Mouse (Mus musculus) right cerebral cortex, postnatal 25 days (tissue): ENCODE results near the gene Rab11fip4.

Experiments used
- DNase-seq: peaks from one replicate; pipeline ENCODE4 v3.0.0; 2022

Gene Rab11fip4

DNA sequence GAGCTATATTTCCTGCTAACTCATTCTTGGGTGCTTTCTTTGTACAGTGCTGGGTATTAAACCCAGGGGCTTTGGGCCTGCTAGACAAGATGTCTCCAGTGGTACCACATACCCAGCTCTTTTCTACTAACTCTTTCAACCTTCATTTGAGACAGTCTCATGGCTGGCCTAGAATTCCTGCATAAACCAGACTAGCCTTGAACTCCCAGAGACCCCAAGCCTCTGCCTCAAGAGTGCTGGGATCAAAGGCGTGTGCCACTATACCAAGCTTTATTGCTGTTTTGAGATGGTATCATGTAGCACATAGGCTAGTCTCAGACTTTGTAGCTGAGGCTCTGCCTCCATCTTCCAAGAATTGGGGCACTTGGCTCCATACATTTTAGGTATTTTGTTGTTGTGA is 65.5 kb downstream of the Rab11fip4 start:
- no peak for DNase-seq

DNA sequence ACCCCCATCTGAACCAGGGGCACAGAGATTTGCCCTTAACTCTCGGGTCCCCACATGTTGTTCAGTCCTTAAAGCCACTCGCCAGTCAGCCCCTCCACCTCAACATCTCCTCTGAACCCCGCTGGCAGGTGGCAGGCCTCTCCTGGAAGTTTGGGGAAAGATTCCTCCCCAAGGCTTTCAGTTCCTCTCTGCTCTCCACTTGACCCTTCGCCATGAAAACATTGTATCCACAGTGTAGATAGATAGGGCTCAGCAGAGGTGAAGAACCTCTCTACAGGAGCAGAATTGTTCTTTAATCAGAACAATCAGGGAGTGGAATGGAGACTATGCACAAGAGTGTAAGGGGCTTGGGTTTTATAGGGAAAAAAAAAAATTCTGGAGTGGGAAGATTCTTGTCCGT is 66.0 kb downstream of the Rab11fip4 start:
- DNase-seq, result no peak

DNA sequence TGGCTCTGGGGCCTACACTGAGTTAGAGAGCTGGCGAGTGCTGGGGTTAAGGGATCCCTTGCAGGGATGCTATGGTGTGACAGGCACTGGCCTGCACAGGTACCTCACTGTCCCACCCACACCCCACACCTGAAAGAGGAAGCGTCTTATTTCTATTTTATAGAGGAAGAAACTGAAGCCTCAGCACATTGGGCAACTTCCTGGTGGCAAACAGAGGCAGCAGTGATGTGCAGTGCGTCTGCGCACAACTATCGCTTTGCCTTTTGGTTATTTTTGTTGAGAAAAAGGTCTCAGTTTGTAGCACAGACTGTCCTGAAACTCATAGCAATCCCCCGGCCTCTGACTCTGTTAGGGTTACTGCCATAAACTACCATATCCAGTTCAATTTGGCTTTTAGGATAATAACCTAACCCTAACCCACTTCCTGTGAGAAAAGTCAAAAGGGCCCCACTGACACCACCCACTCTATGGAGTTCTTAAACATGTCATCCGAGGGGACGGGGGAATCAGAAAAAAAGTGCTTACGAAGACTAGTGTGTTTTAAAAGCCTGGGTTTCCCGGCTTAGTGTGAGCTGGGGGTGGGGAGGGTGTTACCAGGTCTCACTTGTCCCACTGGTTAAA is 67.3 kb downstream of the Rab11fip4 start:
- DNase-seq, result no peak

DNA sequence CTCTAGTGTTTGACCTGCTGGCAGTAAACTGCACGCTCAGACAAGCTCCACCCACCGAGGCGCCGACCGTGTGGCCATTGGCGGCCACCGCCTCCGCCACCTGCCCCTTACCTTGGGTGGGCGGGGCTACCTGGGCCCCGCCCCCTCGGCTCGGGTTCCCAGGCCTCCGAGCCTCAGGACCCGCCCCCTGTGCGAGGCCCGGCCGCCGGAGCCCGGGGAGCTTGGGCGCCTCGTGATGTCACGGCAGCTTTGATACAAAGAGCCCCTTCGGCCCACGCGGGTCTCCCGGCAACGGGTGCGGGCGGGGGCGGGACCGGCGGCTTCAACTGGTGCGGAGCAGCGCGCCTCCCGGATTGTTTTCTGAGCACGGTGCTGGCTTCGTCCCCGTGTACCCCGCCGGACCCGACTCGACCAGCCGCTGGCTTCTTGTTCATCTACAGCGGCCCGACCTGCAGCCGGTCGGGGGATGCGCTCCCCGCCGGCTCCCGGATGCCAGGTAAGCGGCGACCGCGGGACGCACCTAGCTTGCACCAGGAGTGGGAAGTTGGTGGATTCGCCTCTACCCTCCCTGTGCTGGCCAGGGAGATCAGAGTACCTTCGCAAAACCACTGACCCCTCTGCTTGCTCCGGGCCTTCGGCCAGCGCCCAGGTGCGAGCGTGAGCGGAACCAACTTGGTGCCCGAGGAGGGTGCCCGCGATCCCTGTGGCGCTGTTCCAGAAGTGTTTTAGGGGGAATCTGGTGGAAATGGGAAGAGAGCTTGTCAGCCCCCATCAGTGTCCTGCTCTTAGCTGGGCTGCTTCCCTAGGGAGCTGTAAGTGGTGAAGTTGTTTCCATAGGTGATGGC is 69.6 kb downstream of the Rab11fip4 start:
- peak; percentile 75 for DNase-seq

DNA sequence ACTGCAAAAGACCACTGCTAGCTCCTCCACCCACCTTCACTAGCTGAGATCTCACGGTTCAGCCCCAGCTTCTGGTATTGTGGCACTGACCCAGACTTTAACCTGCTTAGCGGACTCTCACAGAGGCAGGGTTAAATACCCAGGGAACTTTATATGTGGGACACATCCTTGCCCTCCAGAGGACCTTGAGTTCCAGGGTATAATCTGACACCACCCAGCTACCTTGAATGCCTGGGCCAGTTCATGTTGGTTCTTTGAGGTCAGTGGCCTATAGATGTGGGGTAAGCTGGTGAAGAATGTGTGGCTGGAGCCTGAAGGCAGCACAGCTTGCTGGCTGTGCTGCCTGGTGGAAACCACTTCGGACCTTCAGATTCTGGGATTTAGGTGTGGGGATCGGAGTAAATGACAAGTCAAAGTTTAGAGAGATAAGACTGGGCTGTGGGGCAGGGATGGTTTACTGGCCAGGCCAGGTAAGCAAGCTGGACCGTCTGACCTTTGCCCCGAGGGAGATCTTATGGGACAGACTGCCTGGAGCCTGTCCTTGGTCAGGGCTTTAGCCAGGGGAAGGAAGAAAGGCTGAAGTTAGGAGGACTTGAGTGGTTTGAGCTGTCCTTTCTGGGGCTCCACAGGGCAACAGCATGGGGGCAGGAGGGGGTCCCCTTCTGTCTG is 71.0 kb downstream of the Rab11fip4 start:
- no peak for DNase-seq

DNA sequence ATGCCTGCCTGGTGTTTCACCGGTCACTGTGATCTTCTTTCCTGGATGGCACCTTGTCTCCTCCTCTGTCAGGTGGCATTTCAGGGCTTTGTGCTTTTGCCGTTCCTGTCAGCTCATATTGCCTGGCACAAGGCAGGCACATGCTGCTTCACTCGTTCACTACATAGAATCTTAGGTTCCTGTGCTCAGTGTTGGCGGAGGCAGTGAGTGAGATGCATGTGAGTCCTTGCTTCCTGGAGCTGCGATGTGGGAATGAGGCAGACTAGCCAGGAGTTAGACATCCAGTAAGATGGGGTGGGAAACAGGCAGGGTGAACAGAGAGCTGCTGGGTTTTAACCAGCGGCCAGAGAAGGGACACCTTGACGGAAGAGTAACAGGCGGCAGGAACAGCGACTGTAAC is 72.1 kb downstream of the Rab11fip4 start:
- peak; percentile 49 for DNase-seq

DNA sequence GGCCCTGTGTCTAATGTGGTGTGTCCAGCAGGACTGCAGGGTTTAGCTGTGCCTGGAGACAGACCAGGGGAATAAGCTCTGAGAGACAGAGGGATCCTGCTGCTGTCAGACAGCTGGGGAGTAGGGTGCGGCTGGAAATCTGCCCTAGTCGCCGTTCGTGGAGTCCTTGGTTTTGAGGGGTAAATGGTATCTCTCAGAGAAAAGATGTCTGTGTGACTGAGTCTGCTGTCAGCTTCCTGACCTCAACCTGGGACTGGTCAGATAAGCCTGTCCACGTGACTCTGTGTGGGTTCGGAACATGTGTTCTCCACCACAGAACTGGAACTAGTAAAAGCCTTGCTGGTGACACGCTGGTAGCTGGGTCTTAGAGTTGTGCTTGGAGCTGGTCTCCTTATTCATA is 72.6 kb downstream of the Rab11fip4 start:
- DNase-seq, result no peak

DNA sequence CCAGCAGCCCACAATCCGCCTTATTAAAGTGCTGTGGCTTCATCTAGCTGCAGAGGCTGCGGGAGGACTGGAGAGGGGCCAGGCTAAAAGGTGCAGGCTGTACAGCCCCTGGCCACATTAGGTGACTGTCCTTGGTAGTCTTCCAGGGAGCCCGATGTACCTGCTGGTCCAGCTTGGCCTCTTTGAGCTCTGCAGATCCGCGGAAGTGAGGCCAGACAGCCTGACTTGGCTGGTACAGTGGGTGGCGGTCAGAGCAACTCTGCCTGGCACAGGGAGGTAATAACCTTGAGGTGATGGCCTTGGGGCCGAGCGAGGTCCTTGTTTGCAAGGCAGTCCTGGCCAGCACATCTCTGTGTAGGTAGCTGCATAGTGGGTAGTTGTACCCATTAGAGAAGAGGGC is 75.5 kb downstream of the Rab11fip4 start:
- DNase-seq, result no peak

DNA sequence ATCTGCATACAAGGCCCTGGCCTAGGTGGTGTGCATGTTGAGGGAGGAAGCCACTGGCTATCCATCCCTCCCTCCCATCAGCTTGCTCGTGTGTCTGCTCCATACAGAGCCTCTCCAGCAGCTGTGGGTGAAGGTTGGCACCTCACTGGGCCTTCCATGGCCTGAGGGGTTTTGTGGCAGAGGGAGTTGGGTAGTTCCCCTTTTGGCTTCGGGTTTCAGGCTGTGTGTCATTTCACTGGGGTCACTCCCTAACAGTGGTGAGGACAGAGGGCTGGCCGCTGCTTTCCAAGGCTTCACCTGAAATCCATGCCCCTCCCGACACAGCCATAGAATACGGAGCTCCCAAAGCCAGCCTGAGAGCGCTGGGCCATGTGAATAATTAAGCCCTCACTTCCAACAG is 78.2 kb downstream of the Rab11fip4 start:
- DNase-seq, result no peak

DNA sequence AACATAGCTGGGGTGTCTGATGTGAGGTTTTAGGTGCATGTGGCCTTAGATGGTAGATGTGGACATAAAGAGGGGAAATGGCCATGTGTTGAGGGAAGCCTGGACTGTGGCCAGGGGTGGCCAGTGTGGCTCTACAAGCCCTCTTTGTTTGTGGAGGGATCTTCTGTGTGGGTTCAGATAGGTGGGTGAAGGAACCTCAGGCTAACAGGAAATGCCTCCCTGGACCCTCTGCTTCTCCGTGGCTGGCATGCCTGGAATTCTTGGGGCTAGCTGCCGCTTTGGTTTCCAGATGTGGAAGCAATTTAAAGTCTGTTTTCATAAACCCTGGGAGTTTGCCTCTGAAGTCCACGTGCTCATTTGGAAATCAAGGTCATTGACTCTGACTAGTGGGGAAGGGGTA is 78.9 kb downstream of the Rab11fip4 start:
- DNase-seq, result no peak

DNA sequence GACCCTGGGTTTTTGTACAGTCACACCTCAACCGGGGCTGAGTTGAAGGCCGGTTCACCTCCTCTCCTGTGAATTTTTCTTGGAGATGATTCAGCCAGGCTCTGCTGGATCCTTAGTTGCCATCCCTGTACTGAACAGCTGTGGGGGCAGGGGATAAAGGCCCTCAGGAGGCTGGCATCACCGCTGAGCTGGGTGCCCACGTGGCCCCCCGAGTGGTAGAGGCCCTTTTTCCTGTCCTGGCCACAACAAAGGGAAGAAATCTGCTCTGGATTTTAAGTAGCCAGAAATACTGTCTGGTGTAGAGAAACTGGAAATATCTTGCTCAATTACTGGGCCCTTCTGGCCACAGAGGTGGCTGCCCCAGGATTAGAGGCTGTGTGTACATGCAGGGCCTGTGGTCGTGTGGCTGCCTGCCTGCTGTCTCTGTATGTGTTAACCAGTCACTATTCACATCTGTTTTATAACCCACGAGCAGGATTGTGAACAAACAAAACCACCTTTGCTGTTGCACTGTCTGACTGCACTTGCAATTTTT is 79.5 kb downstream of the Rab11fip4 start:
- DNase-seq, result no peak

DNA sequence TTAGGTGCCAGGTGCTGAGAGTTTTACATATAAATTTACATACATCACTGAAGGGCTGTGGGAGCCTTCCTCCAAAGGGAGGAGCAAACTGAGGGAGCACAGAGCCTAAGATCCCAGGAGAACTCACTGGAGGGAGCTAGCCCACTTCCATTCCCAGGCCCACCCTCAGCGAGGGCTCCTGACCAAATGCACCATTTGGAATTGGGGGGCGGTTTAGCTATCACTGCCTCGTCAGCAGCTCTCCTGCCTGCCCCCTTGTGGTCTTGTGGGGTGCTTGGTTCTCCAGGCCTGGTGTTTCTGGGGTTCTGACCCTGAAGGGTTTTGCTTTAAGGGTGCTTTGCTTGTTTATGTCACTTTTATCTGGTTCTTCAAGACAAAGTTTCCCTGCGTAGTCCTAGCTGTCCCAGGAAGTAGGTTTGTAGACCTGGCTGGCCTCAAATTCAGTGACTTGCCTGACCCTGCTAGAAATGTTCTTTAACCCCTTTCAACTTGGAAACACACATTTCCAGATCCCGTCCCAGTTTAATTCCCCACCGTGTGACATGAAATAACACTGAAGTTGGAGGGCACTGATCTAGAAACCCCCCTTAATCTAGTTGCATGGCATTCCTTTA is 80.8 kb downstream of the Rab11fip4 start:
- DNase-seq, result no peak

DNA sequence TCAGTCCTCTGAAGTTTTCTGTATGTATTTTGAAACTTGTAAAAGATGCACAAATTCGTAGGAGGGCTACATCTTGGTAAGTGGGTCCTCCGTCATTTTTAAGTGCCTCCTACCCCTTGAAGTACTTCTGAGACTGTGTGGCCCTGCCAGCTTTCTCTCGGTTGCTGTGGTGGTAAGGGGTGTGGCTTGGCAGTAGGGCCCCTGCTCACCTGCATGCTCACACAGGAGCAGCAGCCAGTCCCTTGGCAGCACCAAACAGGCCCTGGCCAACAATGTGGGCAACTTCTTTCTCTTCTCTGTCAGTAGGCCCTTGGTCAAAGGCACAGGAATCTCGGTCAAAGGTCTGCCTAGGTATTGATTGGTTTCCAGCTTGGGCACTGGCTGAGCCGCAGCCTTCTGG is 82.1 kb downstream of the Rab11fip4 start:
- DNase-seq, result no peak

DNA sequence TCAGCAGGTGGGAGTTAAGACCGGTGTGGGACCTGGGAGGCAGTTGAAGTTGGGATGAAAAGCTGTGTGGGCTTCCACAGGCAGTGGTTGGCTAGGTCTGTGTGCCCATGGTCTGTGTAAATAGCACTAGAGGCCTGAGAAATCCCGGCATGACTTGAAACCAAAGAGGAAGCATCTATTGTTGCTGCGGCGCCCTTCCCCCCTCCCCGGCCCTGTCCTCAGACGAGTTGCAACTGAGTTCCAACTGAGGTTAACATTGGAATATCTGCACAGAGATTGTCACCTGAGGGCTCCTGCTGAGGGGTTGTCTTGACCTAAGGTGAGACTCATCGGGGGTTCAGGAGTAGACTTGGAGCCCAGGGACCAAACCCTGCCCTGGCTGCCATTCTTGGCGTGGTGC is 82.7 kb downstream of the Rab11fip4 start:
- DNase-seq, result no peak

DNA sequence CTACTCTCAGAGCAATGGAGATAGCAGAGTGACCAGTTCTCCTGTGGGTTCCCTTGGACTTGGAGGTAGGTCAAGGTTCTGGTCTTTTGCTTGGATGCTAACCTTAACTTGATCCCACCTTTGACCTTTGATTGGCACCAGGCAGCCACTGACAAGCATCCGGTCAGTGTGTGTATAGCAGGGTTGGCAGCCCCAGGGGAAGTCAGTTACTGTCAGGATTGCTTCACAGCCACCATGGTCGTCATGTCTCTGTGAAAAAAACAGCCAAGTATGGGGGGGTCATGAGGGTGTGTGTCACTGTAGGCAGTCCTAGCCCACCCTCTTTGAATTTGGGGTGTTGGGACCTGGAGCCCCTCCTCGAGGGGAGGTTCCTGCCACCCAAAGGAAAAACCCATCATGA is 83.2 kb downstream of the Rab11fip4 start:
- no peak for DNase-seq

DNA sequence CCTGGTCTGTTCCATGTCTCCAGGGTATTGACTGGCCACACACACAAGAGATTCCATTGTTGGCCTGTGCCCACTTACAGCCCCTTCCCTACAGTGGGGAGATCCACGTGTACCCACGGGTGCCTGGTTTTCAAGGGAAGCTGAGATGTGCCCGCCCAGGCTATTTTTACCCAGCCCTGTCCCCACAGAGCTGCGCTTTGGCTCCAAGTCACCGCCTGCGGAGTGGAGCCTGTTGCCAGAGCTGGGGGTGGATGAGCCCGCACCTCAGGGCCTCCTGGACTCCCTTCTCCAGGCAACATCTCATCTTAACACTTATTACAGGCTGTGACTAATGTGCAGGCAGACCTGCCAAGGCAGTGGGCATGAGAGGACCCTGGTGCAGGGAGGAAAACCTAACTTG is 83.6 kb downstream of the Rab11fip4 start:
- DNase-seq, result peak; percentile 83

DNA sequence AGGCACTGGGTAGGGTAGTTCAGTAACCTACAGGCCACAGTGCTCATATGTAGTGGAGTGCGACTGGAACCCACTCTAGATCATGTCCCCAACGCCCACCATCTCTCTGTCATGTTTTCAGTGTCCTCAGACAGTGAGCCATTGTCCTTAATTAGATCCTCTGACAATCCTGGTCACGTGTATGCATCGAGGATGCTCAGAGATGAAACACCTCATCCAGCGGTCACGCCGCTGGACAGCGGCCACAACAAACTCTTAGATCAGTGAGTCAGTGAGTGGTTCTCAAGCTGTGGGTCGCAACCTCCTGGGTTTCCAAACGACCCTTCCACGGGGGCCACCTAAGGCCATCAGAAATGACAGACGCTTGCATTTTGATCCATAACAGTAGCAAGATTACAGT is 84.3 kb downstream of the Rab11fip4 start:
- no peak for DNase-seq

DNA sequence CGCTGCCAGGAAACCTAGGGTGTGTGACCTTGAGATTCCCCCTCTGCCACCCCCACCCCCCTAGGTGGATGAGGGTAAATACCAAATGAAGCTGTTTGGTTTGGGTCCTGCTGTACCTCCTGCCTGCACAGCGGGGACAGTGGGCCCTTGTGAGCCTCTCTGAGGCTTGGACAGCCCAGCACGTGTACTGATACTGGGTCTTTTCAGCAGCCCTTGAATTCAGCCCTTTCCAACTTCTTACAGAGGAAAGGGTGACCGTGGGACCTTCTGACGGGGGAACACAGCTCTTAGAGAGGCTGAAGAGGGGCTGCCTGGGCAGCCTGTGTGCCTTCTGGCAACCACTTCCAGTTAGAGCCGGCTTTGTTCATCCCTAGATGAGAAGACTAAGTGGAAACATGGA is 85.0 kb downstream of the Rab11fip4 start:
- no peak for DNase-seq

DNA sequence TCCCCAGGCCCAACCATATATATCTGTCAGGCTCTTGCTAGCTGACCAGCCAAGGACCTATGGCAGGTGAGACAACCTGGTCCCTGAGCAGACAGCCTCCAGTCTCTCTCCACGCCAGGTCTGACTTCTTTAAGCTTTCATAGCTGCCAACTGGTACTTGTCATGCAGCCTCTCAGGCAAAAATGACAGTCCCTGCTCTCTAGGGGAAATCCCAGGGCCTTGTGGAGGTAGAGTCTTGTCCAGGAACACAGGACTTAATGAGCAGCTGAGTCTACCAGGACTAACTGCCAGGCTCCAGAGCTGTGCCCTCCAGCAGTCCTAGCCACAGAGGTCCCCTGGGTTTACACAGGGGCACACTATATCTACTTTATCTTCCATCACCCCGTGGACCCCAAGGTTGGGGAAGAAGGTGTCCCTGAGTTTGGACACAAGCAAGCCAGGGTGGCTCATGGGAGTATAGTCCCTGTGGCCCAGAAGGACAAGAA is 85.5 kb downstream of the Rab11fip4 start:
- DNase-seq, result no peak

DNA sequence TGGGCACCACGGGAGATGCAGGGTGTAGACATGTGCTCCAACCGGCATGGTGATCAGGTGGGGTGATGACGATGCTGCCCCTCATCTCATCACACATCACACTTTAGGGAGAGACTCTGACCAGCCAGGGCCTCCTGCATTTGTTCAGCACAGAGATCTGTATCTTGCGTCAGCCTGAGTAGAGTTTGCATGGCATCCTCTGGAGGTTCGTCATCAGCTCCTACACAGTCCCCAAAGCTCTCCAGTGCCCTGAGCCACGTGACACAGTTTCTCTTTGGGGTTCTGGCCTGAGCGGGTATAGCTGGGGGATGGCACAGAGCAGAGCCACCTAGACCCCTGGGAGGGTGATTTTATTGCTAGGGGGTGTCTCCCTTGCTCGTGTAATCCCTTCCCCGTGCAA is 86.4 kb downstream of the Rab11fip4 start:
- DNase-seq, result peak; percentile 43

DNA sequence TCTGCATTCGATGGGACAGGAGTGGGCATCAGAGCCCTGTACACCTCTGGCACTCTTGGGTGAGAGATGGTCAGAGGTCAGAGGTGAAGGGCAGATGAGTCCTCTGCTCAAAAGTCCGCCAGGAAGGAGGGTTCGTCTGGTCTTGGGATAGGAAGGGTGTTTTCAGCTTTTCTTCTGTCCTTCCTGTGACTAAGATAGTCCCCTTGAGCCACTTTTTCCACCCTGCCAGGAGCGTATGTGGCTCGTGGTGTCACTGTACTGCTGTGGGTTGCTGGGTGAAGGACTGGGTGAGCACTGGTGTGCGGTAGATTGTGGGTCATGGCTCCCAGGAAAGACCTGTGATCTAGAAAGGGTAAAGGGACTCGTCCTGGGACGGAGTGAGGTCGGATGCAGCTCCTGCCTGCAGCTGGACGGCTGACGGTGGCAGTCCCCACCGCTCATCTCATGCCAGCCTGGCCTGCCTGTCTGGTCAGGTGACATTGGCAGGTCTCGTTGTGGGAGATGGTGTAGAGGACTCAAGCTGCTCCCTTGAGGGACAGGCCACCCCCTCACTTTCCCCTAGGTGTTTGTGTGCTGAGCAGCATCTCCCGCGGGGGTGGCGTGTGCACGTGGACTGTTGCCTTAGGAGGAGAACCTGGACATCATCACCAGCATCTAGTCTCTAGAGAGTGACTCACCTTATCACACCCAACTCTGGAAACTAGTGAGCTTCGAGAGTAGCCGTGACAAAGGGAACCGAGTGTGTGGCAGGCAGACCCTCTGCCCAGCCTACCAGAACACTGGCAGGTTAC is 87.5 kb downstream of the Rab11fip4 start:
- DNase-seq, result peak; percentile 50

DNA sequence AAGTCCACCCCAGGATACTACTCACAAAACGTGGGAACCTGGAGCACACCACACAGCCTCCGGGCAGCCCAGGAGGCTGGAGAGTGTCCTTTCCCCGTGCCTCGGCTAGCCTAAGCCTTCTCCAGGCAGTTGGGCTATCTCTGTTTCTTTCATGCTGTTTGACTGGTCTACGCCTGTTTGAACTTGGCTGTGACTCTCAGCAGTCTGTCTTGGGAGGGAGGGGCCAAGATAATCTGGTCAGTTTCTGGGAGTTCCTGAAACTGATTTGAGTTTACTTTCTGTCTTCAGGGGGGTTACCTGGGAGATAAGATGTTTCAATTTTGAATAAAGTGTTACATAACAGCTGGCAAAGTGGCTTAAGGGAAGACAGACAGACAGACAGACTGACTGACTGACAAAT is 88.9 kb downstream of the Rab11fip4 start:
- DNase-seq, result no peak
